Mouse (Mus musculus) brain, embryonic 14.5 days (tissue): Measurements from ENCODE around the gene 1700021F05Rik. TPM values are rescaled to one million over a fixed set of nuclear protein-coding genes. Genes with fewer than 3 reads are reported as not detected.

ENCODE experiments used
- DNase-seq: peaks from one replicate; pipeline ENCODE4 v3.0.0-alpha.2; 2011; ENCODE audit warnings: low read depth
- CTCF ChIP-seq: fragments of 200-500 bp; IDR thresholded peaks from 2 replicates; pipeline ENCODE4 v1.5.1; 2012; ENCODE audit warnings: inconsistent platforms, mild to moderate bottlenecking, moderate library complexity, borderline replicate concordance; ENCODE audit not compliant: insufficient read depth, insufficient read length; ENCODE audit errors: extremely low read depth
- POLR2A ChIP-seq: fragments of 200-500 bp; IDR thresholded peaks from 2 replicates; pipeline ENCODE4 v1.6.1; 2012; ENCODE audit warnings: mild to moderate bottlenecking, inconsistent platforms, borderline replicate concordance; ENCODE audit not compliant: poor library complexity, insufficient read depth, insufficient read length, severe bottlenecking; ENCODE audit errors: extremely low read depth
- polyA plus RNA-seq: library from polyadenylated mRNA; depleted of rRNA; stranded (reverse); fragments of >200 nt; gene quantifications from 2 replicates; pipeline ENCODE4 v1.2.3, GENCODE M21; 2012; rRNA removed

Gene 1700021F05Rik
- polyA plus RNA-seq, 1 experiment = 26.4 TPM

GRCm38 (mm10) chr10:43477865-43478681 lies 62.7 kb downstream of the 1700021F05Rik start:
- TF ChIP-seq POLR2A (no peak; the same call in 1 of the 2 replicates), CTCF (no peak)
- peak; percentile 88 for DNase-seq

- TF ChIP-seq POLR2A = no peak
- TF ChIP-seq CTCF = no peak
- DNase-seq = peak; percentile 74
Measured at GRCm38 (mm10) chr10:43477459-43477858, 63.3 kb downstream of the 1700021F05Rik start.

GRCm38 (mm10) chr10:43475376-43475775 lies 65.4 kb downstream of the 1700021F05Rik start:
- TF ChIP-seq POLR2A (no peak), CTCF (peak; percentile 47)
- no peak for DNase-seq

Other genes with a start within 250 kb of the 1700021F05Rik start
- 10.5 and 13.1 TPM in 2 replicates for gene Bend3, start 62.2 kb downstream of the 1700021F05Rik start, polyA plus RNA-seq
- 15.0 and 45.2 TPM in 2 replicates for gene Gm9803, start 16.9 kb downstream of the 1700021F05Rik start, polyA plus RNA-seq
- gene Cd24a, start 37.3 kb upstream of the 1700021F05Rik start, polyA plus RNA-seq = 1,206 and 1,229 TPM in 2 replicates